26 mouse cellular contexts compared by ENCODE assay signal in genomic region chr16:46299079-46299721, GRCm38 (mm10).
DNase-seq lines count a peak whose midpoint lies in the region; ATAC-seq and TF ChIP-seq lines count a peak whose summit lies in the region.
"Had no signal": no experiment of that assay in that cellular context is flagged by ENCODE, and none has a peak within 500 bp of the region (broad histone marks: within the 10 kb centered on the region; RNA-seq: fewer than 3 reads in every experiment).

No protein-coding gene starts in this region.

- no peak overlapping the region for H3K9ac ChIP-seq in forebrain, embryonic 14.5 days (ENCODE audit: low read length)
- H3K9ac ChIP-seq in lung, postnatal 0 days (replicated peaks; ENCODE audit: low read depth), result no peak overlapping the region
- H3K9ac ChIP-seq in forebrain, postnatal 0 days, result no peak overlapping the region
- H3K9ac ChIP-seq: heart, embryonic 12.5 days; heart, embryonic 15.5 days; hindbrain, embryonic 14.5 days had no signal

- H3K27me3 ChIP-seq in forebrain, embryonic 14.5 days (replicated peaks; ENCODE audit: control insufficient read depth, insufficient read depth, low read length), result no peaks in the 10 kb centered on the region
- no peaks in the 10 kb centered on the region for H3K27me3 ChIP-seq in forebrain, embryonic 10.5 days (ENCODE audit: poor library complexity, severe bottlenecking)
- H3K27me3 ChIP-seq in lung, postnatal 0 days (replicated peaks; ENCODE audit: insufficient read depth, low read length), result no peaks in the 10 kb centered on the region
- H3K27me3 ChIP-seq in forebrain, postnatal 0 days (ENCODE audit: insufficient read depth, low read length), result no peaks in the 10 kb centered on the region
- H3K27me3 ChIP-seq: CH12.LX; heart, embryonic 12.5 days; heart, embryonic 15.5 days had no signal

- WGBS in forebrain, embryonic 14.5 days, result 73% methylated on average over 3 of the region's 3 CpGs
- 85% methylated on average over 3 of the region's 3 CpGs for WGBS in forebrain, embryonic 10.5 days
- WGBS in lung, postnatal 0 days, result 65% methylated on average over 3 of the region's 3 CpGs
- WGBS in forebrain, postnatal 0 days, result 65% methylated on average over 3 of the region's 3 CpGs

- ATAC-seq in forebrain, embryonic 14.5 days, result peak; percentile 54; the same call in 1 of the 2 replicates
- no peak for ATAC-seq in lung, postnatal 0 days
- 0 out of 2 replicates have a peak, but pooled peaks have one; percentile 30 for ATAC-seq in forebrain, postnatal 0 days
- ATAC-seq: hindbrain, postnatal 0 days; inflammation-experienced regulatory T-cells, adult 6 months; intestine, embryonic 16.5 days; Patski had no signal

- H3K9me3 ChIP-seq in forebrain, embryonic 14.5 days (replicated peaks; ENCODE audit: control insufficient read depth, low read length), result no peaks in the 10 kb centered on the region
- no peaks in the 10 kb centered on the region for H3K9me3 ChIP-seq in forebrain, embryonic 10.5 days
- no peaks in the 10 kb centered on the region for H3K9me3 ChIP-seq in lung, postnatal 0 days (ENCODE audit: low read length)
- H3K9me3 ChIP-seq in forebrain, postnatal 0 days (ENCODE audit: low read length), result no peaks in the 10 kb centered on the region
- H3K9me3 ChIP-seq: heart, embryonic 12.5 days; heart, embryonic 15.5 days had no signal

- TF ChIP-seq EP300 in lung, postnatal 0 days (IDR thresholded peaks at IDR 0.05), result no peak

- no peaks in the 10 kb centered on the region for H3K36me3 ChIP-seq in forebrain, embryonic 14.5 days (ENCODE audit: control insufficient read depth, insufficient read depth, low read length)
- H3K36me3 ChIP-seq in forebrain, embryonic 10.5 days (replicated peaks), result no peaks in the 10 kb centered on the region
- no peaks in the 10 kb centered on the region for H3K36me3 ChIP-seq in lung, postnatal 0 days (ENCODE audit: insufficient read depth, low read length)
- no peaks in the 10 kb centered on the region for H3K36me3 ChIP-seq in forebrain, postnatal 0 days (ENCODE audit: insufficient read depth)
- H3K36me3 ChIP-seq: G1E; heart, embryonic 12.5 days; heart, embryonic 15.5 days had no signal

- TF ChIP-seq CTCF in lung, postnatal 0 days (IDR thresholded peaks at IDR 0.05), result no peak
- TF ChIP-seq CTCF in forebrain, postnatal 0 days (IDR thresholded peaks at IDR 0.05; ENCODE audit: low read depth), result no peak

- no peak overlapping the region for H3K27ac ChIP-seq in forebrain, embryonic 14.5 days (ENCODE audit: low read depth, low read length)
- no peak overlapping the region for H3K27ac ChIP-seq in forebrain, embryonic 10.5 days
- H3K27ac ChIP-seq in lung, postnatal 0 days (ENCODE audit: low read length), result no peak overlapping the region
- no peak overlapping the region for H3K27ac ChIP-seq in forebrain, postnatal 0 days (ENCODE audit: low read depth, low read length)
- H3K27ac ChIP-seq: heart, embryonic 15.5 days; hindbrain, embryonic 14.5 days; hindbrain, postnatal 0 days had no signal

- peak; percentile 30 for DNase-seq in forebrain, embryonic 14.5 days (ENCODE audit: low spot score)
- no peak for DNase-seq in forebrain, embryonic 10.5 days (ENCODE audit: extremely low spot score, low spot score)
- DNase-seq in lung, postnatal 0 days (ENCODE audit: low spot score), result peak; percentile 42
- no peak for DNase-seq in lung, postnatal 10 days
- DNase-seq in forebrain, postnatal 0 days, result no peak
- DNase-seq in heart, postnatal 4 days, result no peak
- DNase-seq: adrenal gland, postnatal 10 days; adrenal gland, postnatal 36 days; B cell, adult 2 months; cerebellum, adult 18-20 months; cerebellum, adult 9-10 months; cerebellum, postnatal 14 days; gastrocnemius, postnatal 25 days; heart, adult 18-20 months; heart, postnatal 10 days; heart, postnatal 36 days; kidney, adult 18-20 months had no signal

- H3K4me2 ChIP-seq in forebrain, embryonic 14.5 days (ENCODE audit: low read length), result no peak overlapping the region
- H3K4me2 ChIP-seq in lung, postnatal 0 days (replicated peaks; ENCODE audit: low read depth, low read length), result no peak overlapping the region
- H3K4me2 ChIP-seq in forebrain, postnatal 0 days (ENCODE audit: low read depth), result no peak overlapping the region
- H3K4me2 ChIP-seq: heart, embryonic 12.5 days; heart, embryonic 15.5 days; hindbrain, embryonic 14.5 days had no signal

- H3K4me1 ChIP-seq in forebrain, embryonic 14.5 days (ENCODE audit: control insufficient read depth, insufficient read depth, low read length), result no peaks in the 10 kb centered on the region
- peaks cover 7% of the 10 kb centered on the region; the same call in 1 of the 2 replicates for H3K4me1 ChIP-seq in forebrain, embryonic 10.5 days
- no peaks in the 10 kb centered on the region for H3K4me1 ChIP-seq in lung, postnatal 0 days (ENCODE audit: insufficient read depth, low read depth, low read length)
- H3K4me1 ChIP-seq in forebrain, postnatal 0 days (ENCODE audit: insufficient read depth), result peaks cover 6% of the 10 kb centered on the region
- H3K4me1 ChIP-seq: heart, embryonic 12.5 days; heart, embryonic 15.5 days had no signal

- no peak overlapping the region for H3K4me3 ChIP-seq in forebrain, embryonic 14.5 days (ENCODE audit: low read depth, low read length)
- H3K4me3 ChIP-seq in forebrain, embryonic 10.5 days, result no peak overlapping the region
- no peak overlapping the region for H3K4me3 ChIP-seq in lung, postnatal 0 days (ENCODE audit: low read depth, low read length)
- H3K4me3 ChIP-seq in forebrain, postnatal 0 days (ENCODE audit: low read depth, low read length), result no peak overlapping the region
- H3K4me3 ChIP-seq: heart, embryonic 12.5 days; heart, embryonic 15.5 days had no signal

Comparison
In these comparisons a context has a peak if more than half of its experiments do, and no peak if none do; other contexts are left out.
1. DNase-seq: peak in forebrain, embryonic 14.5 days (single experiment) and lung, postnatal 0 days (single experiment); none in forebrain, embryonic 10.5 days (single experiment), lung, postnatal 10 days (single experiment), forebrain, postnatal 0 days (single experiment) and heart, postnatal 4 days (single experiment).